Mouse (Mus musculus) megakaryocyte-erythroid progenitor cell, adult 5-6 weeks (primary cell): ENCODE results near the gene Tenm2. TPM values are rescaled to one million over a fixed set of nuclear protein-coding genes. Genes with fewer than 3 reads are reported as not detected.

Source experiments
- ATAC-seq: replicated peaks from 2 replicates; pipeline ENCODE4 v1.8.0; 2016; ENCODE audit warnings: mild to moderate bottlenecking, inconsistent platforms; ENCODE audit not compliant: severe bottlenecking, poor library complexity, low FRiP score, low TSS enrichment
- total RNA-seq, 2 experiments: library from RNA; stranded (forward) in 1 of 2; stranded (reverse) in 1 of 2; fragments of 200-1000, 215-1000 nt in 1 of 2; fragments of >200 nt in 1 of 2; fragmentation: Nextera tagmentation in 1 of 2; gene quantifications; 2 replicates each; pipeline ENCODE4 v1.2.3; 2014 to 2017

Gene Tenm2
- total RNA-seq, 2 experiments from 2014 or later = not detected

- ATAC-seq = no peak
Measured at GRCm38 (mm10) chr11:36053457-36053856, 1182.3 kb downstream of the Tenm2 start.

GRCm38 (mm10) chr11:36052598-36052997, 1183.2 kb downstream of the Tenm2 start:
- no peak for ATAC-seq

GRCm38 (mm10) chr11:36052091-36052490, 1183.7 kb downstream of the Tenm2 start:
- ATAC-seq = no peak

- no peak for ATAC-seq
Measured at GRCm38 (mm10) chr11:36049547-36049946, 1186.2 kb downstream of the Tenm2 start.

GRCm38 (mm10) chr11:36045681-36046276, 1190.0 kb downstream of the Tenm2 start:
- ATAC-seq = peak; percentile 83

GRCm38 (mm10) chr11:36041411-36041810, 1194.4 kb downstream of the Tenm2 start:
- ATAC-seq = no peak

GRCm38 (mm10) chr11:36040508-36041233, 1195.1 kb downstream of the Tenm2 start:
- no peak for ATAC-seq

- no peak for ATAC-seq
Measured at GRCm38 (mm10) chr11:36039825-36040224, 1195.9 kb downstream of the Tenm2 start.

GRCm38 (mm10) chr11:36038386-36038785, 1197.4 kb downstream of the Tenm2 start:
- ATAC-seq = no peak

- no peak for ATAC-seq
Measured at GRCm38 (mm10) chr11:36037311-36037710, 1198.5 kb downstream of the Tenm2 start.

GRCm38 (mm10) chr11:36036061-36036695, 1199.6 kb downstream of the Tenm2 start:
- no peak for ATAC-seq

- no peak for ATAC-seq
Measured at GRCm38 (mm10) chr11:36031751-36032150, 1204.0 kb downstream of the Tenm2 start.

- no peak for ATAC-seq
Measured at GRCm38 (mm10) chr11:36020009-36020408, 1215.8 kb downstream of the Tenm2 start.

GRCm38 (mm10) chr11:36013179-36013578, 1222.6 kb downstream of the Tenm2 start:
- ATAC-seq = no peak

- ATAC-seq = no peak
Measured at GRCm38 (mm10) chr11:36009281-36010208, 1226.2 kb downstream of the Tenm2 start.

- no peak for ATAC-seq
Measured at GRCm38 (mm10) chr11:36002900-36003299, 1232.9 kb downstream of the Tenm2 start.

GRCm38 (mm10) chr11:36001282-36001970, 1234.3 kb downstream of the Tenm2 start:
- peak; percentile 90 for ATAC-seq

GRCm38 (mm10) chr11:36000585-36001281, 1235.0 kb downstream of the Tenm2 start:
- ATAC-seq = peak; percentile 28; the same call in 1 of the 2 replicates
